Comparison of ENCODE assay signal across 8 mouse cellular contexts in genomic region chr7:45460377-45460776, GRCm38 (mm10). TPM values are rescaled to one million over a fixed set of nuclear protein-coding genes. Genes with fewer than 3 reads are reported as not detected.
DNase-seq lines count a peak whose midpoint lies in the region; ATAC-seq and TF ChIP-seq lines count a peak whose summit lies in the region.

No protein-coding gene starts in this region.

- H3K4me2 ChIP-seq in hindbrain, embryonic 15.5 days: peak overlapping the region; percentile 64
- H3K4me2 ChIP-seq in liver, embryonic 14.5 days (ENCODE audit: low read depth): peak overlapping the region; percentile 97

- peak overlapping the region; percentile 79 for H3K4me3 ChIP-seq in heart, embryonic 10.5 days
- peak overlapping the region; percentile 88 for H3K4me3 ChIP-seq in embryonic facial prominence, embryonic 10.5 days
- H3K4me3 ChIP-seq in hindbrain, embryonic 15.5 days: peak overlapping the region; percentile 77
- H3K4me3 ChIP-seq in liver, embryonic 14.5 days (ENCODE audit: insufficient read depth in 1 of 2, low read depth in 2 of 2, low read length in 2 of 2): peak overlapping the region; percentile 64 to 96

- peak overlapping the region; percentile 39; the same call in 1 of the 2 replicates for H3K9ac ChIP-seq in hindbrain, embryonic 15.5 days
- H3K9ac ChIP-seq in liver, embryonic 14.5 days (replicated peaks): peak overlapping the region; percentile 83

- peaks cover 45% of the 10 kb centered on the region for H3K4me1 ChIP-seq in heart, embryonic 10.5 days
- H3K4me1 ChIP-seq in embryonic facial prominence, embryonic 10.5 days: peaks cover 47% of the 10 kb centered on the region
- H3K4me1 ChIP-seq in hindbrain, embryonic 15.5 days (replicated peaks): peaks cover 53% of the 10 kb centered on the region
- H3K4me1 ChIP-seq in liver, embryonic 14.5 days (replicated peaks; ENCODE audit: control insufficient read depth in 2 of 2, insufficient read depth in 2 of 2, low read length in 1 of 2): peaks cover 33 to 38% of the 10 kb centered on the region in 2 experiments

- no peak for DNase-seq in heart, embryonic 10.5 days (ENCODE audit: low spot score)
- no peak for DNase-seq in heart, adult 9 months (ENCODE audit: low spot score in 2 of 2)
- DNase-seq in embryonic facial prominence, embryonic 10.5 days (ENCODE audit: low spot score): no peak
- DNase-seq in liver, embryonic 14.5 days (ENCODE audit: low read depth in 3 of 3, low spot score in 3 of 3): no peak
- no peak for DNase-seq in layer of hippocampus, adult 9-10 months (ENCODE audit: low spot score)
- DNase-seq in adrenal gland, postnatal 36 days: no peak

- no peaks in the 10 kb centered on the region for H3K9me3 ChIP-seq in heart, embryonic 10.5 days
- H3K9me3 ChIP-seq in embryonic facial prominence, embryonic 10.5 days: no peaks in the 10 kb centered on the region
- no peaks in the 10 kb centered on the region for H3K9me3 ChIP-seq in hindbrain, embryonic 15.5 days
- no peaks in the 10 kb centered on the region for H3K9me3 ChIP-seq in liver, embryonic 14.5 days (ENCODE audit: control insufficient read depth, low read length)

- no peak; the same call in 1 of the 2 replicates for ATAC-seq in hindbrain, embryonic 15.5 days (ENCODE audit: low FRiP score, low read depth)
- ATAC-seq in liver, embryonic 14.5 days (ENCODE audit: insufficient read depth): no peak
- ATAC-seq in monocyte, adult 5-6 weeks (replicated peaks; ENCODE audit: insufficient number of reproducible peaks, low FRiP score, low TSS enrichment, poor library complexity, severe bottlenecking): no peak

- TF ChIP-seq EP300 in liver, embryonic 14.5 days (IDR thresholded peaks at IDR 0.05; ENCODE audit: low read depth): no peak

- TF ChIP-seq CTCF in liver, embryonic 14.5 days (IDR thresholded peaks at IDR 0.05; ENCODE audit: low read depth): no peak

- H3K36me3 ChIP-seq in heart, embryonic 10.5 days: peaks cover 71% of the 10 kb centered on the region
- H3K36me3 ChIP-seq in embryonic facial prominence, embryonic 10.5 days (replicated peaks): peaks cover 85% of the 10 kb centered on the region
- peaks cover 33% of the 10 kb centered on the region for H3K36me3 ChIP-seq in hindbrain, embryonic 15.5 days
- peaks cover 39% of the 10 kb centered on the region for H3K36me3 ChIP-seq in liver, embryonic 14.5 days (replicated peaks; ENCODE audit: control insufficient read depth, insufficient read depth, low read depth)

- 67% methylated on average over 7 of the region's 7 CpGs for WGBS in heart, embryonic 10.5 days
- WGBS in embryonic facial prominence, embryonic 10.5 days: 76% methylated on average over 7 of the region's 7 CpGs
- WGBS in hindbrain, embryonic 15.5 days: 73% methylated on average over 7 of the region's 7 CpGs
- WGBS in liver, embryonic 14.5 days (ENCODE audit: insufficient replicate concordance): 33% methylated on average over 7 of the region's 7 CpGs

- H3K27ac ChIP-seq in heart, embryonic 10.5 days: peak overlapping the region; percentile 94
- H3K27ac ChIP-seq in embryonic facial prominence, embryonic 10.5 days (replicated peaks): peak overlapping the region; percentile 96
- H3K27ac ChIP-seq in hindbrain, embryonic 15.5 days (replicated peaks): peak overlapping the region; percentile 95
- H3K27ac ChIP-seq in liver, embryonic 14.5 days: peak overlapping the region; percentile 98

- no peaks in the 10 kb centered on the region for H3K27me3 ChIP-seq in heart, embryonic 10.5 days (ENCODE audit: insufficient read depth, poor library complexity, severe bottlenecking)
- no peaks in the 10 kb centered on the region for H3K27me3 ChIP-seq in embryonic facial prominence, embryonic 10.5 days (replicated peaks; ENCODE audit: low read depth, poor library complexity, severe bottlenecking)
- H3K27me3 ChIP-seq in hindbrain, embryonic 15.5 days: no peaks in the 10 kb centered on the region
- H3K27me3 ChIP-seq in liver, embryonic 14.5 days (ENCODE audit: control insufficient read depth, insufficient read depth, low read length): no peaks in the 10 kb centered on the region

RNA-seq across cellular contexts. Expression of gene Ftl1, which starts 0.7 kb away (rescaled TPM):
- 4,578 and 4,939 TPM in 2 replicates for polyA plus RNA-seq in heart, embryonic 10.5 days (2016; fragmentation: Nextera tagmentation; extraction: Ambion mirVana)
- 5,460 and 5,734 TPM in 2 replicates for polyA plus RNA-seq in embryonic facial prominence, embryonic 10.5 days (2016; fragmentation: Nextera tagmentation; extraction: Ambion mirVana)
- 5,657 and 5,762 TPM in 2 replicates for polyA plus RNA-seq in hindbrain, embryonic 15.5 days (2015; fragmentation: Nextera tagmentation; extraction: Ambion mirVana)
- 1,846 and 1,956 TPM in 2 replicates for polyA plus RNA-seq in liver, embryonic 14.5 days (2012; rRNA removed)
- polyA plus RNA-seq in liver, embryonic 14.5 days (2014; fragmentation: Nextera tagmentation; extraction: Ambion mirVana): 4,811 and 5,161 TPM in 2 replicates
- 1,006 to 1,190 TPM (median 1,165 TPM) in 3 replicates for total RNA-seq in monocyte, adult 5-6 weeks (2017)
- total RNA-seq in adrenal gland, postnatal 36 days (2021): 1,000 to 10,000 TPM in 1 of 2 experiments, 100 to 1,000 TPM in 1; 896 to 1,448 TPM

RNA-seq across cellular contexts. Expression of gene Bax, which starts 6.3 kb away (rescaled TPM):
- polyA plus RNA-seq in heart, embryonic 10.5 days (2016; fragmentation: Nextera tagmentation; extraction: Ambion mirVana): 187 and 244 TPM in 2 replicates
- 243 and 247 TPM in 2 replicates for polyA plus RNA-seq in embryonic facial prominence, embryonic 10.5 days (2016; fragmentation: Nextera tagmentation; extraction: Ambion mirVana)
- polyA plus RNA-seq in hindbrain, embryonic 15.5 days (2015; fragmentation: Nextera tagmentation; extraction: Ambion mirVana): 245 and 250 TPM in 2 replicates
- polyA plus RNA-seq in liver, embryonic 14.5 days (2012; rRNA removed): 57.9 and 68.5 TPM in 2 replicates
- polyA plus RNA-seq in liver, embryonic 14.5 days (2014; fragmentation: Nextera tagmentation; extraction: Ambion mirVana): 49.7 and 62.4 TPM in 2 replicates
- 36.4 to 55.8 TPM (median 38.5 TPM) in 3 replicates for total RNA-seq in monocyte, adult 5-6 weeks (2017)
- total RNA-seq in adrenal gland, postnatal 36 days (2021): 10 to 100 TPM; 60.1 to 64.5 TPM

RNA-seq across cellular contexts. Expression of gene Tulp2, which starts 21.3 kb away (rescaled TPM):
- polyA plus RNA-seq in heart, embryonic 10.5 days (2016; fragmentation: Nextera tagmentation; extraction: Ambion mirVana): 2.6 and 2.9 TPM in 2 replicates
- 0.93 and 1.4 TPM in 2 replicates for polyA plus RNA-seq in embryonic facial prominence, embryonic 10.5 days (2016; fragmentation: Nextera tagmentation; extraction: Ambion mirVana)
- polyA plus RNA-seq in hindbrain, embryonic 15.5 days (2015; fragmentation: Nextera tagmentation; extraction: Ambion mirVana): 0.13 and 0.30 TPM in 2 replicates
- polyA plus RNA-seq in liver, embryonic 14.5 days (2012; rRNA removed): 0.06 and 0.13 TPM in 2 replicates
- polyA plus RNA-seq in liver, embryonic 14.5 days (2014; fragmentation: Nextera tagmentation; extraction: Ambion mirVana): 0.47 and 0.57 TPM in 2 replicates
- total RNA-seq in monocyte, adult 5-6 weeks (2017): 3.2 TPM in 1 of 3 replicates, not detected in the others
- 1 to 10 TPM in 1 of 2 experiments, under 1 TPM in 1; 0.86 to 2.1 TPM for total RNA-seq in adrenal gland, postnatal 36 days (2021)

RNA-seq across cellular contexts. Expression of gene Ruvbl2, which starts 22.5 kb away (rescaled TPM):
- polyA plus RNA-seq in heart, embryonic 10.5 days (2016; fragmentation: Nextera tagmentation; extraction: Ambion mirVana): 121 and 175 TPM in 2 replicates
- 227 TPM in 2 replicates for polyA plus RNA-seq in embryonic facial prominence, embryonic 10.5 days (2016; fragmentation: Nextera tagmentation; extraction: Ambion mirVana)
- polyA plus RNA-seq in hindbrain, embryonic 15.5 days (2015; fragmentation: Nextera tagmentation; extraction: Ambion mirVana): 108 and 110 TPM in 2 replicates
- 65.7 and 69.5 TPM in 2 replicates for polyA plus RNA-seq in liver, embryonic 14.5 days (2012; rRNA removed)
- 67.5 and 82.7 TPM in 2 replicates for polyA plus RNA-seq in liver, embryonic 14.5 days (2014; fragmentation: Nextera tagmentation; extraction: Ambion mirVana)
- 18.0 to 33.4 TPM (median 23.3 TPM) in 3 replicates for total RNA-seq in monocyte, adult 5-6 weeks (2017)
- 10 to 100 TPM; 50.3 to 56.3 TPM for total RNA-seq in adrenal gland, postnatal 36 days (2021)

RNA-seq across cellular contexts. Expression of gene Gys1, which starts 25.7 kb away (rescaled TPM):
- polyA plus RNA-seq in heart, embryonic 10.5 days (2016; fragmentation: Nextera tagmentation; extraction: Ambion mirVana): 79.9 and 124 TPM in 2 replicates
- polyA plus RNA-seq in embryonic facial prominence, embryonic 10.5 days (2016; fragmentation: Nextera tagmentation; extraction: Ambion mirVana): 44.2 and 45.5 TPM in 2 replicates
- polyA plus RNA-seq in hindbrain, embryonic 15.5 days (2015; fragmentation: Nextera tagmentation; extraction: Ambion mirVana): 23.4 and 25.1 TPM in 2 replicates
- polyA plus RNA-seq in liver, embryonic 14.5 days (2012; rRNA removed): 3.2 and 3.6 TPM in 2 replicates
- polyA plus RNA-seq in liver, embryonic 14.5 days (2014; fragmentation: Nextera tagmentation; extraction: Ambion mirVana): 2.8 and 3.1 TPM in 2 replicates
- total RNA-seq in monocyte, adult 5-6 weeks (2017): 3.6 to 4.9 TPM (median 3.9 TPM) in 3 replicates
- 10 to 100 TPM; 41.7 to 43.9 TPM for total RNA-seq in adrenal gland, postnatal 36 days (2021)
